Mouse (Mus musculus) embryo, embryonic 10 days (tissue): ENCODE measurements around the gene Prkab2.

Experiments
- DNase-seq: peaks from one replicate; pipeline ENCODE4 v3.0.0-alpha.2; 2015; ENCODE audit warnings: low spot score

Gene Prkab2

GRCm38 (mm10) chr3:97691443-97692017, 33.5 kb downstream of the Prkab2 start:
- no peak for DNase-seq

DNA sequence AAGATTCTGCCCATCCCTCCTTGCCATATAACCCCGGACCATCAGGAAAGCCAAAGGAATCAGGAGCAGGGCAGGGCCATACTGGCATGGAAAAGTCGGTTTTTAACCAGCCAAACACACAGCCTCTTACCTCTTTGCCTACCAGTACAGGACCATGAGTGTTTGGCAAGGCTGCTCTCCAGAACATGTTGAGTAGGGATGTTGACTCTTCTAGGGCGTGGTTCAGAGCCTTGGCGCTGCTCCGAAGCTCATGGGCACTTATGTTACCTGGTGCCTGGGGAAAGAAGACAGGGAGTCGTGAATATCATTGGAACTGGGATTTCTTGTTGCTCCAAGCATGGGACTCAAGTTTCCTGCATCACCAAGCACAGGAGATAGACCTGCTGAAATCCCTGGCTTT, 35.8 kb downstream of the Prkab2 start:
- no peak for DNase-seq

- DNase-seq = no peak
These were observed 38.9 kb downstream of the Prkab2 start for GRCm38 (mm10) chr3:97696866-97697265.

- no peak for DNase-seq
These were observed 39.3 kb downstream of the Prkab2 start for GRCm38 (mm10) chr3:97697291-97697690.

- DNase-seq = no peak
These were observed 41.1 kb downstream of the Prkab2 start for GRCm38 (mm10) chr3:97699061-97699460.

DNA sequence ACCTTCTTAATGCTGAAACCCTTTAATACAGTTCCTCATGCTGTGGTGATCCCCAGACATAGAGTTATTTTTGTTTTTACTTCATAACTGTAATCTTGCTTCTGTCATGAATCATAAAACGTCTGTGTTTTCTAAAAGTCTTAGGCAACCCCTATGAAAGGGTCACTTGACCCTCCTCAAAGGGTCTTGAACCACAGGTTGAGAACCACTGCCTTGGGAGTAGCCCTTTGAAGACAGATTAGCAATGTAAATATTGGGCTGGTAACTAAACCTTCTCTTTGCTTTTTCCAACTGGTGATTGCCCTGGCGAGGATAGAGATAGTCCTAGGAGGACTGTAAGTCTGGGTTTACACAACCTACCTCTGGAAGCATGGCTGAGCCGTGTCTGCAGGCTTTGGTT, 43.2 kb downstream of the Prkab2 start:
- DNase-seq = no peak

DNA sequence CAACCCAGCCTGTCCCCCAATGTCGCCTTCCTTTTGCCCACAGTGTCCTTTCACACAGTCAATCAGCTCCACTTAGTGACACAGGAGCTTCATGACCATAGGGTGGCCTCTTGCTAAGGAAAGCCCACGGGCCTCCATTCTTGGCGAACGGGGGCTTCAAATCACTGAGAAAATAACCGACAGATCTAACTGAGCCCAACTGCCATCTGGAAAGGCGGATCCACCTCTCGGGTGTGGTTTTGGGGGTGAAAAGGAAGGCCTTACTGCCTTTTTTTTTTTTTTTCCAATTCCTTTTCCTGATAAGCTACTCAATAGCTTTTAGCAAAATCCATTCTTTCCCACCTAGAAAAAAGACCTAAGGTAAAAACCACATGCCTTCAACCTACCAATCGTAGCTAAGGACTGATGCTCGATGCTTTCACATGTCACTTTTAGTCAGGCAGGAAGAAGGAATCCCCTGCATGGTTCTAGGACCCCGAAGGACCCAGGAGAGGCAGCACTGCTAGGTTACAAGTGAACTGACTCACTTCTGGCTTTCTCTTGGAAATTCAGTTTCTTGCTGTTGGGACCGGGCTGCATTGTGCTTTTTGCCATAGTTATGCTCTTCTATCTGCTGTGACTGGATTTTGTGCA, 44.6 kb downstream of the Prkab2 start:
- no peak for DNase-seq

DNA sequence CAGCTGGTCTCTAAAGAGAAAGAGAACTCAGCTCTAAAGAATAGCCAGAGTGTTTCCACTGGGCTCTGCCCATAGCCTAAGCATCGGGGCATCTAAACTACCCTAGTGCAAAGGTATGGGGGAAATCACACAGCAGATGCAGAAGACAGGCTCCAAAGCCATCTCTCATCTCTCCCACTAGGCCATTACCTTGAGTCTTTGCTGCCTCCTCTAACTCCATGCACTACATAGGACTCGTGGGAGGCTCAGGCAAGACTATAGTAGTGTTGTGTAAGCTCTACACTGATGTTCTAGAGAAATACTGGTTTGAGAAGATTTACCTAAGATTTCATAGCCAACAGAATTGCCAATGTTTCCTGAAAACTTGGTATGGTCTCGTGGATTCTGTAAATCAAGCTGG, 47.5 kb downstream of the Prkab2 start:
- DNase-seq = no peak

DNA sequence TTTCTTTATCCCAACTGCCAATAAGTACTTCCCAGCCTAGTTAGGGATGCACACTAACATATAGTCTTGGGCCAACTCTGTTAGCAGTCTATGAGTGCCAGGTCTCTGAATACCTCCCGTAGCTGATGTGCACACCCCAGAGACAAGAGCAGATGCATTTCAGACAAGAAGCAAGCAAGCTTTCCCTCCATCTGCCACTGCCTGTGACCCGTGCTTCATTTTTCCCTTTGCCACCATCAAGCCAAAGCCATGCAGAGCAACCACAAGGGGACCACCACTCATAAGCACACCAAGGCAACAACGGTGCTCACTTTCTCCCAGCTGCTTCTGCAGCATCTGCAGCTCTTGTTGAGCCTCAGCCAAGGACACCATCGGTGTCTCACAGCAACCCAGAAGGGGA, 48.6 kb downstream of the Prkab2 start:
- DNase-seq = no peak

GRCm38 (mm10) chr3:97710134-97710533, 52.1 kb downstream of the Prkab2 start:
- DNase-seq = no peak

DNA sequence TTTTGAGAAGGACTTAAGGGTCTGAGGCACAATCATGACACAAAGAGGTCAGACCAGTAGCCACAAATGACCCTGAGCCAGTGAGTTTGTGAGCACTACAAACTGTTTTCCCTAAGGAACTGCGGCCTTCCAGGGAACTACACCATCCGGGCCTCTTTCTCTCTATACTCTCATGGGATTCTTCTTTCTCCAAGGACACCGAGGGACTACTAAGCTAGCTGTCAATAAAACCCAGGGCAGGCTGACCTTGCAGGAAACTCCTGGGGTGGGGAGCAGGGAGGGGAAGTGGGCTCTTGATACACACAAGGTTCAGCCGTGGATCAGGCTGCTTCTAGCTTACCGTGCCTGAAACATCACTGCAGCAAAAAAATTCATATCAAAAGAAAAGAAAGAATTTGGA, 52.9 kb downstream of the Prkab2 start:
- no peak for DNase-seq

- DNase-seq = no peak
These were observed 57.9 kb downstream of the Prkab2 start for GRCm38 (mm10) chr3:97715922-97716321.

- no peak for DNase-seq
These were observed 61.1 kb downstream of the Prkab2 start for GRCm38 (mm10) chr3:97719116-97719515.
